ENCODE assay signal across 21 mouse cellular contexts in the genomic region with DNA sequence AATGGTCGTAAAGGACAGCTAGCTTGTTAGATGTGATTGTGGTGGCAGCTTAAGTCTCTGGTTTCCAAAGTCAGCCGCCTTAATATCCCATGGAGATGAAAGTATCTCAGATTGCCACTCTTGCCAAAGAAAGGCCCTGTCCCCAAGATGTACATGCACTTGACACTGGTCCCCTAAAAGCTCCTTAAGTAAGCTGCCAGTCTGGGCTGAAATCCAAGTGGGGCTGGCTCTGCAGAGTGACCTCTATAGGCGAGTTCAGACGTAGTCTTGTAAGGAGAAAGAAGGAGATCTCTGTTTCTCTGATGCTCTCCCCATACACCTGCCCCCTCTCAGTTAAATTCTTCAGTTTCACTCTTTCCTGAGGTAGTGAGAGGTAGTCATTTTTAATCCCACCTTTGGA.
DNase-seq lines count a peak whose midpoint lies in the region; ATAC-seq and TF ChIP-seq lines count a peak whose summit lies in the region.
"Had no signal": no experiment of that assay in that cellular context is flagged by ENCODE, and none has a peak within 500 bp of the region (broad histone marks: within the 10 kb centered on the region; RNA-seq: fewer than 3 reads in every experiment).

No protein-coding gene starts in this region.

- H3K9ac ChIP-seq in hindbrain, postnatal 0 days (replicated peaks; ENCODE audit: low read length) = no peak overlapping the region
- no peak overlapping the region for H3K9ac ChIP-seq in hindbrain, embryonic 12.5 days
- no peak overlapping the region for H3K9ac ChIP-seq in lung, postnatal 0 days (replicated peaks; ENCODE audit: low read depth)
- no peak overlapping the region for H3K9ac ChIP-seq in kidney, embryonic 14.5 days (ENCODE audit: low read depth, low read length)
- H3K9ac ChIP-seq: embryonic facial prominence, embryonic 12.5 days; forebrain, postnatal 0 days; hindbrain, embryonic 15.5 days; kidney, embryonic 15.5 days; limb, embryonic 15.5 days; liver, embryonic 15.5 days; midbrain, embryonic 15.5 days had no signal

- no peaks in the 10 kb centered on the region; the same call in 1 of the 2 replicates for H3K36me3 ChIP-seq in hindbrain, postnatal 0 days (ENCODE audit: insufficient read depth, low read length)
- H3K36me3 ChIP-seq in hindbrain, embryonic 12.5 days = peaks cover 17% of the 10 kb centered on the region
- peaks cover 4% of the 10 kb centered on the region; the same call in 1 of the 2 replicates for H3K36me3 ChIP-seq in lung, postnatal 0 days (ENCODE audit: insufficient read depth, low read length)
- peaks cover 7% of the 10 kb centered on the region; the same call in 1 of the 2 replicates for H3K36me3 ChIP-seq in kidney, embryonic 14.5 days (ENCODE audit: control insufficient read depth, insufficient read depth, low read length)
- H3K36me3 ChIP-seq: hindbrain, embryonic 15.5 days; midbrain, embryonic 15.5 days had no signal

- H3K4me3 ChIP-seq in hindbrain, postnatal 0 days (ENCODE audit: low read length) = no peak overlapping the region
- no peak overlapping the region for H3K4me3 ChIP-seq in hindbrain, embryonic 12.5 days
- H3K4me3 ChIP-seq in lung, postnatal 0 days (ENCODE audit: low read depth, low read length) = no peak overlapping the region
- no peak overlapping the region for H3K4me3 ChIP-seq in kidney, embryonic 14.5 days (ENCODE audit: low read length)
- H3K4me3 ChIP-seq: embryonic facial prominence, embryonic 12.5 days; hindbrain, embryonic 15.5 days; kidney, embryonic 15.5 days; limb, embryonic 15.5 days; liver, embryonic 15.5 days; midbrain, embryonic 15.5 days; myocyte had no signal

- H3K27me3 ChIP-seq in hindbrain, postnatal 0 days (ENCODE audit: insufficient read depth, low read length) = no peaks in the 10 kb centered on the region
- H3K27me3 ChIP-seq in hindbrain, embryonic 12.5 days = no peaks in the 10 kb centered on the region
- no peaks in the 10 kb centered on the region for H3K27me3 ChIP-seq in lung, postnatal 0 days (replicated peaks; ENCODE audit: insufficient read depth, low read length)
- no peaks in the 10 kb centered on the region for H3K27me3 ChIP-seq in kidney, embryonic 14.5 days (ENCODE audit: control insufficient read depth, insufficient read depth, low read length)
- H3K27me3 ChIP-seq: embryonic facial prominence, embryonic 12.5 days; hindbrain, embryonic 15.5 days; kidney, embryonic 15.5 days; limb, embryonic 15.5 days; liver, embryonic 15.5 days; midbrain, embryonic 15.5 days had no signal

- H3K4me1 ChIP-seq in hindbrain, postnatal 0 days (ENCODE audit: insufficient read depth, low read length) = no peaks in the 10 kb centered on the region
- H3K4me1 ChIP-seq in hindbrain, embryonic 12.5 days = no peaks in the 10 kb centered on the region
- no peaks in the 10 kb centered on the region; the same call in 1 of the 2 replicates for H3K4me1 ChIP-seq in lung, postnatal 0 days (ENCODE audit: insufficient read depth, low read depth, low read length)
- H3K4me1 ChIP-seq in kidney, embryonic 14.5 days (ENCODE audit: control insufficient read depth, insufficient read depth, low read length) = 0 out of 2 replicates have a peak, but pooled peaks cover 8% of the 10 kb centered on the region
- H3K4me1 ChIP-seq: embryonic facial prominence, embryonic 12.5 days; hindbrain, embryonic 15.5 days; liver, embryonic 15.5 days; midbrain, embryonic 15.5 days had no signal

- no peak for TF ChIP-seq POLR2A in brain, embryonic 14.5 days (IDR thresholded peaks at IDR 0.05; ENCODE audit: borderline replicate concordance, extremely low read depth, insufficient read depth, insufficient read length, poor library complexity, severe bottlenecking)

- no peak overlapping the region for H3K27ac ChIP-seq in hindbrain, postnatal 0 days
- H3K27ac ChIP-seq in hindbrain, embryonic 12.5 days = no peak overlapping the region
- no peak overlapping the region for H3K27ac ChIP-seq in lung, postnatal 0 days (ENCODE audit: low read length)
- H3K27ac ChIP-seq in kidney, embryonic 14.5 days (ENCODE audit: low read depth, low read length) = no peak overlapping the region
- H3K27ac ChIP-seq: embryonic facial prominence, embryonic 12.5 days; hindbrain, embryonic 15.5 days; kidney, embryonic 15.5 days; limb, embryonic 15.5 days; liver, embryonic 15.5 days; midbrain, embryonic 15.5 days had no signal

- no peak overlapping the region for H3K4me2 ChIP-seq in hindbrain, postnatal 0 days (ENCODE audit: low read depth, low read length)
- no peak overlapping the region for H3K4me2 ChIP-seq in hindbrain, embryonic 12.5 days (replicated peaks)
- no peak overlapping the region for H3K4me2 ChIP-seq in lung, postnatal 0 days (replicated peaks; ENCODE audit: low read depth, low read length)
- H3K4me2 ChIP-seq in kidney, embryonic 14.5 days (replicated peaks; ENCODE audit: low read depth, low read length) = no peak overlapping the region
- H3K4me2 ChIP-seq: embryonic facial prominence, embryonic 12.5 days; hindbrain, embryonic 15.5 days; kidney, embryonic 15.5 days; limb, embryonic 15.5 days; liver, embryonic 15.5 days; midbrain, embryonic 15.5 days had no signal

- H3K9me3 ChIP-seq in hindbrain, postnatal 0 days (ENCODE audit: low read length) = no peaks in the 10 kb centered on the region
- H3K9me3 ChIP-seq in hindbrain, embryonic 12.5 days (replicated peaks) = no peaks in the 10 kb centered on the region
- no peaks in the 10 kb centered on the region for H3K9me3 ChIP-seq in lung, postnatal 0 days (ENCODE audit: low read length)
- no peaks in the 10 kb centered on the region for H3K9me3 ChIP-seq in kidney, embryonic 14.5 days (ENCODE audit: control insufficient read depth, low read length)
- H3K9me3 ChIP-seq: hindbrain, embryonic 15.5 days; kidney, embryonic 15.5 days; limb, embryonic 15.5 days; liver, embryonic 15.5 days; midbrain, embryonic 15.5 days had no signal

- DNase-seq in hindbrain, postnatal 0 days (ENCODE audit: low spot score) = no peak
- no peak for DNase-seq in lung, postnatal 0 days (ENCODE audit: low spot score)
- no peak for DNase-seq in lung, postnatal 4 days
- DNase-seq in A20 (ENCODE audit: low read depth, low spot score) = peak; percentile 27
- DNase-seq in brain, embryonic 14.5 days (ENCODE audit: low read depth) = peak; percentile 57
- DNase-seq: adrenal gland, postnatal 25 days; forebrain, postnatal 0 days; heart, postnatal 4 days; kidney, postnatal 36 days; layer of hippocampus, adult 9-11 months; right cerebral cortex, postnatal 14 days had no signal

- no peak for ATAC-seq in hindbrain, postnatal 0 days
- ATAC-seq in hindbrain, embryonic 12.5 days (ENCODE audit: low FRiP score) = no peak
- ATAC-seq in lung, postnatal 0 days = no peak
- no peak for ATAC-seq in kidney, embryonic 14.5 days (ENCODE audit: low FRiP score, low TSS enrichment)
- ATAC-seq: forebrain, postnatal 0 days; intestine, embryonic 16.5 days had no signal

- WGBS in hindbrain, postnatal 0 days = 56% methylated on average over 4 of the region's 4 CpGs
- WGBS in hindbrain, embryonic 12.5 days = 84% methylated on average over 4 of the region's 4 CpGs
- WGBS in lung, postnatal 0 days = 48% methylated on average over 4 of the region's 4 CpGs
- WGBS in kidney, embryonic 14.5 days = 80% methylated on average over 4 of the region's 4 CpGs

- no peak for TF ChIP-seq EP300 in lung, postnatal 0 days (IDR thresholded peaks at IDR 0.05)

- 0 out of 2 replicates have a peak, but pooled peaks have one; percentile 4 for TF ChIP-seq CTCF in hindbrain, postnatal 0 days (IDR thresholded peaks at IDR 0.05; ENCODE audit: low read depth)
- TF ChIP-seq CTCF in lung, postnatal 0 days (IDR thresholded peaks at IDR 0.05) = peak; percentile 25; the same call in 1 of the 2 replicates
- no peak for TF ChIP-seq CTCF in brain, embryonic 14.5 days (IDR thresholded peaks at IDR 0.05; ENCODE audit: borderline replicate concordance, extremely low read depth, insufficient read depth, insufficient read length)

Comparison
In these comparisons a context has a peak if more than half of its experiments do, and no peak if none do; other contexts are left out.
1. DNase-seq: peak in A20 (single experiment) and brain, embryonic 14.5 days (single experiment); none in hindbrain, postnatal 0 days (single experiment), lung, postnatal 0 days (single experiment) and lung, postnatal 4 days (0 of 2).